In the genomic region with DNA sequence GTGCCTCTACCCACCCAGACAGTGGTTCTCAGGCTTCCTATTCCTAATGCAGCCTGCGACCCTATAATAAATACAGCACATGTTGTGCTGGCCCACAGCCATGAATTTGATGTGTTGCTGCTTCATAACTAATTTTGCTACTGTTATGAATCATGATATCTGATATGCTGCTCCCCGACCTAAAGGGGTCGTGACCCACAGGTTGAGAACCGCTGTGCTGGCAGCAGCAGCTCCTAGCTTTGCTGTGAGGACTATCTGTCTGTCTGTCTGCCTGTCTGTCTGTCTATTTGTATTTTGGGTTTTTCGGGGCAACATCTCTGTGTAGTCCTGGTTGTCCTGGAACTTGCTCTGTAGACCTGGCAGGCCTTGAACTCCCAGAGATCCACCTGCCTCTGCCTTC, we compare ENCODE assay signal across 1 mouse cellular context.
TF ChIP-seq lines count a peak whose summit lies in the region.

No protein-coding gene starts in this region.

TF ChIP-seq in ES-E14, 5 proteins besides CTCF, POLR2A, EP300 and RAD21:
- peak; percentile 59; the same call in 1 of the 2 replicates for TF ChIP-seq CHD2 (IDR thresholded peaks at IDR 0.05; ENCODE audit: low read depth, low read length)
- TF ChIP-seq HCFC1 (IDR thresholded peaks at IDR 0.05; ENCODE audit: borderline replicate concordance, insufficient read depth, low read length): no peak
TF ChIP-seq in ES-E14: peak in this region for 1.
